Mouse (Mus musculus) forebrain, embryonic 14.5 days (tissue): ENCODE measurements around the gene Slc39a11. TPM values are rescaled to one million over a fixed set of nuclear protein-coding genes. Genes with fewer than 3 reads are reported as not detected.

Experiments
- ATAC-seq: fragments of 200-750 bp; cut with Nextera tagmentation; 2 replicates; pipeline ENCODE4 v1.8.0; 2017; ENCODE audit warnings: mild to moderate bottlenecking, moderate library complexity
- DNase-seq: peaks from one replicate; pipeline ENCODE4 v3.0.0-alpha.2; 2015; ENCODE audit warnings: low spot score
- H3K27ac ChIP-seq: fragments of 300-500 bp; sonication (generic); 2 replicates; pipeline ENCODE4 v1.5.1; 2014; ENCODE audit warnings: low read depth, mild to moderate bottlenecking, control low read depth, low read length, moderate library complexity
- H3K27me3 ChIP-seq: fragments of 300-500 bp; sonication (generic); replicated peaks from 2 replicates; pipeline ENCODE4 v1.6.1; 2014; ENCODE audit warnings: low read length, control low read depth, mixed read lengths; ENCODE audit not compliant: control insufficient read depth, insufficient read depth
- H3K36me3 ChIP-seq: fragments of 300-500 bp; sonication (generic); 2 replicates; pipeline ENCODE4 v1.6.1; 2014; ENCODE audit warnings: low read length, control low read depth; ENCODE audit not compliant: control insufficient read depth, insufficient read depth
- H3K4me1 ChIP-seq: fragments of 300-500 bp; sonication (generic); 2 replicates; pipeline ENCODE4 v1.6.1; 2014; ENCODE audit warnings: antibody characterized with exemption, low read length, control low read depth; ENCODE audit not compliant: control insufficient read depth, insufficient read depth
- H3K4me2 ChIP-seq: fragments of 300-500 bp; sonication (generic); 2 replicates; pipeline ENCODE4 v1.6.1; 2014; ENCODE audit warnings: mild to moderate bottlenecking, control low read depth, low read length
- H3K4me3 ChIP-seq: fragments of 300-500 bp; sonication (generic); 2 replicates; pipeline ENCODE4 v1.5.1; 2014; ENCODE audit warnings: low read depth, low read length, control low read depth
- H3K9ac ChIP-seq: fragments of 300-500 bp; sonication (generic); 2 replicates; pipeline ENCODE4 v1.6.1; 2014; ENCODE audit warnings: mild to moderate bottlenecking, low read length, control low read depth, moderate library complexity
- H3K9me3 ChIP-seq: fragments of 300-500 bp; sonication (generic); replicated peaks from 2 replicates; pipeline ENCODE4 v1.6.1; 2016; ENCODE audit warnings: low read length, control low read depth, mixed read lengths; ENCODE audit not compliant: control insufficient read depth
- WGBS: fragments of 180-500 bp; shearing (Covaris S2); extraction: QIAGEN DNeasy Blood & Tissue Kit; methylation state at CpG from one replicate; pipeline ENCODE4 v1.1.7; 2014; 5-methylcytosine and 5-hydroxymethylcytosine counted together
- polyA plus RNA-seq: library from polyadenylated mRNA; unstranded; fragments of >200 nt; fragmentation: Nextera tagmentation; extraction: Ambion mirVana; gene quantifications from 2 replicates; pipeline ENCODE4 v1.2.1, GENCODE M21; 2014

Gene Slc39a11
- polyA plus RNA-seq, 1 experiment from 2014 or later, result 29.5 TPM

DNA sequence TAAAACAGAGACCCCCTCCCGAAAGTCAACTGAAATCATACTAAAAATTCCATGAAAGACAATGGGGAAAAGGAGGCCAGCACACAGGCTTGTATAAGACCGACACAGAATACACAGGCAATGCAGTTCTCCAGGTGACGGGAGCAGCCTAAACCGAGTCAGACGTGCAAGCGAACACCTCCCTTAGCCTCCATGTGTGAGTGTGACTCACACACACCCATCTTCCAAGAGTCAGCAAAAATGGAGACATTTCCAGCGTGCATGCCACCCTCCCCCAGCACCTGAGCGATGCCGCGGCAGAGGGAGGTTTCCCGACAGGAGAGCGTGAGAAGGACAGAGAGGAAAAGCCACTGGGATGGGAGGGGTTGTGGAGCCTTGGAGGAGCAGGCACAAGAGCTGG, 258.2 kb downstream of the Slc39a11 start:
- peaks cover 34% of the 10 kb centered on the region for H3K4me1 ChIP-seq
- no peak overlapping the region for H3K9ac ChIP-seq
- H3K4me2 ChIP-seq, result no peak overlapping the region
- no peak overlapping the region for H3K27ac ChIP-seq
- 89% methylated on average over 12 of the region's 12 CpGs for WGBS
- no peaks in the 10 kb centered on the region for H3K9me3 ChIP-seq
- H3K27me3 ChIP-seq, result no peaks in the 10 kb centered on the region
- DNase-seq, result no peak
- no peaks in the 10 kb centered on the region for H3K36me3 ChIP-seq
- H3K4me3 ChIP-seq, result no peak overlapping the region
- no peak for ATAC-seq

DNA sequence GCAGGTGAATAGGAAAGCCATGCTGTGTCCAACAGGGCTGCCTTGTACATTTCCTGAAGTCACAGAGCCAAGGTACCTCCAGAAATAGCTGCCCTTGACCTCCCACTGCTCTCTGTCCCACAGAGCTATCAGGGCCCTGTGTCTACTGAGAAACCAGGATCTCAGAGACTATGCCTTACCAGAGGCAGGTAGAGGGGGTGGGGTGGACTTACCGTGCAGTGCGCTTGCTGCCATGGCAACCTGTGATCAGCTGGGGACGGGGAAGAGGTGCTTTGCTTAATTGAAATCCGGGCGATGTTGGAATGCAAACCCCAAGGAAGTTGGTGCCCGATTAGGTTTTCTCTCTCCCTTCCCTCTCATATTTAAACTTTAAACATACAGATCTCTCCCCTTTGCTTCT, 260.2 kb downstream of the Slc39a11 start:
- WGBS, result 15% methylated on average over 6 of the region's 6 CpGs
- Histone ChIP-seq H3K9ac (no peak overlapping the region), H3K4me1 (peaks cover 39% of the 10 kb centered on the region), H3K27me3 (no peaks in the 10 kb centered on the region), H3K4me3 (no peak overlapping the region), H3K4me2 (no peak overlapping the region), H3K36me3 (no peaks in the 10 kb centered on the region), H3K27ac (no peak overlapping the region), H3K9me3 (no peaks in the 10 kb centered on the region)
- peak; percentile 62 for DNase-seq
- ATAC-seq, result peak; percentile 35; the same call in 1 of the 2 replicates

DNA sequence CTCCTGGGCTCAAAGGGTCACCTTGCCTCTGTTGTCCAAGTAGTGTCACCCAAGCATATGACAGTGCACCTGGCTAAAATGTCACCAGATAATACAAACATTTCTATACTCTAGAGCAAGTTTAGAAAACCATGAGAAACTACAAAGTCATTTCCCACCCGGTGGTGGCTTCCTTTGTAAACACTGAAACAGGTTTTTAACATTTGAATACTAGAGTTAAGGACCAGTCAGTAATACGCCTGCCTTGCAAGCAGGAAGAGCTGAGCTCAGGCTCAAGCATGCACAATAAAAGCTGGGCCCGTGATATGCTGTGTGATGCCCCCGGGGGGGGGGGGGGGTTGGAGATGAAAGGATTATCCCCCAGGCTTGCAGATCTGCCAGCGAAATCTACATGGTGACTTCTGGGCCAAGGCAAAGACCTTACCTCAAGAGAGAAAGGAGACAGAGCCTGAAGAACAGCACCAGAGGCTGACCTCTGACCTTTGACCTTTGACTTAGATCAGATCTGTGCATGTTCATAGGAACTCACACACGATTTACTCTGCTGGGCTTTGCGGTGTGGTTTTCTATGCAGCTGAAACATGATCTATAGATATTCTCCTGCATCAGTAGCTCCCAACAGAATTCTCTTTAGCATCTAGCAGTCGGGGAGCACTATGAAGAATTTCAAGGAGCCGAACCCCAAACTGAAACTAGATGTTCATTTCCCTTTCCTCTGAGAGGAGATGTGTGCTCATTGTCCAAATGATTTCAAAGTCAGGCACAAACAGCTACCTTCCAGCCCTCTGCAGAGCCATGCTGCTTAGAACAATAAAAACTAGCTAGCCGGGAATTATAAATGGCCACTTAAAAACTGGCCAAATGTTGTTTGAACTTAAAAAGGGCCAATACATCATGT, 267.0 kb downstream of the Slc39a11 start:
- H3K9ac ChIP-seq, result no peak overlapping the region
- no peaks in the 10 kb centered on the region for H3K36me3 ChIP-seq
- no peak overlapping the region for H3K4me3 ChIP-seq
- no peak overlapping the region for H3K27ac ChIP-seq
- DNase-seq, result no peak
- H3K4me2 ChIP-seq, result no peak overlapping the region
- no peaks in the 10 kb centered on the region for H3K27me3 ChIP-seq
- peaks cover 7% of the 10 kb centered on the region for H3K4me1 ChIP-seq
- 42% methylated on average over 10 of the region's 10 CpGs for WGBS
- H3K9me3 ChIP-seq, result no peaks in the 10 kb centered on the region
- ATAC-seq, result no peak

DNA sequence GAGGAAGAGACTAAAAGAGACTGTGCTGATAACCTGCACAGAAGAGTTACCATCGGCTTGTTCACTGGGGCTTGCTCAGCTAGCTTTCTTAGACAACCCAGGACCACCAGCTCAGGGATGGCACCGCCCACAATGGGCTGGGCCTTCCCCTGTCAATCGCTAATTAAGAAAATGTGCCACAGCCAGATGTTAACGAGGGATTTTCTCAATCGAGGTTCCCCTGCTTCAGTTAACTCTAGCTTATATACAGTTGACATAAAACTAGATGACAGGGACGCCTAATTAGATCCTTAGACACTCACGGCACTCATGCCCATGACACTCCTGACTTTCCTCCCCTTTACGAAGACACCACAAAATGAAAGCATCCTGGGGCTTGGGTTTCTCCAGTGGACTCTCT, 268.3 kb downstream of the Slc39a11 start:
- H3K9me3 ChIP-seq, result no peaks in the 10 kb centered on the region
- ATAC-seq, result no peak
- H3K9ac ChIP-seq, result no peak overlapping the region
- 44% methylated on average over 8 of the region's 8 CpGs for WGBS
- no peaks in the 10 kb centered on the region for H3K36me3 ChIP-seq
- H3K27me3 ChIP-seq, result no peaks in the 10 kb centered on the region
- no peak overlapping the region for H3K4me3 ChIP-seq
- peaks cover 7% of the 10 kb centered on the region for H3K4me1 ChIP-seq
- no peak overlapping the region for H3K27ac ChIP-seq
- DNase-seq, result no peak
- no peak overlapping the region for H3K4me2 ChIP-seq

DNA sequence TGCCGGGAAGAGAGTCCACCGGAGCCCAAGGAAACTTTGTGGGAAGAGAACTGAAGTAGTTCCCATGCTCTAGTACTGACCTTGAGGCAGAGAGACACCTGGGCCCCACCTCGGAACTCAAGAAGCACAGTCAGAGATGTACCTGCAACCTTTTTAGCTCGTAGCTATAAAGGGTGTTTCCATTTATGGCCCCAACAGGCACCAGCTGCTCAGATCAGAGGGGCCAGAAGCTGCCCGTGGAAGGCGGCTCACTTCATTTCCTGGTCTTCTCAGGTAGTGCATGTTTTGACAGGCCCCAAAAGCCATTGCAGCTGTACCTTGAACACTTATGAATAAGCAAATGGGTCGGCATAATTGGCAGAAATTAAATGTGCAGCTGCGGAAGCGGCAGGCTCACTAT, 271.0 kb downstream of the Slc39a11 start:
- DNase-seq (no peak), ATAC-seq (no peak)
- Histone ChIP-seq H3K4me2 (no peak overlapping the region), H3K27ac (no peak overlapping the region), H3K4me3 (no peak overlapping the region), H3K4me1 (no peaks in the 10 kb centered on the region; the same call in 1 of the 2 replicates), H3K36me3 (no peaks in the 10 kb centered on the region), H3K9ac (no peak overlapping the region), H3K9me3 (no peaks in the 10 kb centered on the region), H3K27me3 (no peaks in the 10 kb centered on the region)
- 74% methylated on average over 9 of the region's 9 CpGs for WGBS

DNA sequence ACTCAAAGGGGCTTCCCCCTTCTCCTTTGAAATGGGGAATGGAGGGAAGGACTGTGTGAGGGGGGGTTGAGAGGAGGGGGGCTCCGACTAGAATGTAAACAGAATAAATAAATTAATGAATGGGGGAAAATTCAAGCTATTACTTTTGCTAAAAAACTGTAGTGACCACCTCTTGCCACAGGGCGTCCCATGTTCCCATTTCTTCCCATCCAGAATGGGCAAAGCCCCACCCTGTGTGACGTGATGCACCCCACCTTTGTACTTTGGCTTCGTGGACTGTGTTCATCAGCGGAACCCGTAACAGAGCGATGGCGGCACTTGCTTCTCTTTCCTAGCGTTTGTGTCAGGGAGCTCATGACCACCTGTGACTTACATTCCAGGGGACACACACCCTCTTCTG, 273.8 kb downstream of the Slc39a11 start:
- H3K9me3 ChIP-seq, result no peaks in the 10 kb centered on the region
- H3K9ac ChIP-seq, result no peak overlapping the region
- H3K4me2 ChIP-seq, result no peak overlapping the region
- 86% methylated on average over 9 of the region's 9 CpGs for WGBS
- DNase-seq, result no peak
- H3K36me3 ChIP-seq, result no peaks in the 10 kb centered on the region
- H3K4me3 ChIP-seq, result no peak overlapping the region
- no peaks in the 10 kb centered on the region for H3K27me3 ChIP-seq
- H3K4me1 ChIP-seq, result no peaks in the 10 kb centered on the region; the same call in 1 of the 2 replicates
- ATAC-seq, result no peak
- no peak overlapping the region for H3K27ac ChIP-seq

DNA sequence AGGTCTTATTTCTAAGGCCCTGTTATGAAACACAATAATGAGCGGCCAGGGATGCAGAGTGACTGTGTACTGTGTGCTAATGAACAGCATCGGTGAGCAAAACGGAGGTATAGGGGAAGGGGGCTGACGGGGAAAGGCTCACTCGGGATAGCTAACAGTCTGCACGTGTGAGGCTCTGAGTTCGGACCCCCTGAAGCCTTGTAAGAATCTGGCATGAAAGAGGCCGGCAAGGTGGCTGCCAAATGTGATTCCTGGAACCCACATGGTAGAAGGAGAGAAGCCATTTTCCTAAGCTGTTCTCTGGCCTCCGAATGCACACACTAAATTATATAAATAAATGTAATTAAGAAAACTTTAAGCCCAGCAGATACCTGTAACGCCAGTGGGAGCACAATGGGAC, 276.0 kb downstream of the Slc39a11 start:
- no peak overlapping the region for H3K4me2 ChIP-seq
- ATAC-seq, result no peak
- WGBS, result 60% methylated on average over 10 of the region's 10 CpGs
- H3K27ac ChIP-seq, result peak overlapping the region; percentile 21; the same call in 1 of the 2 replicates
- no peaks in the 10 kb centered on the region for H3K36me3 ChIP-seq
- no peak overlapping the region for H3K4me3 ChIP-seq
- DNase-seq, result no peak
- H3K4me1 ChIP-seq, result no peaks in the 10 kb centered on the region; the same call in 1 of the 2 replicates
- H3K27me3 ChIP-seq, result no peaks in the 10 kb centered on the region
- no peaks in the 10 kb centered on the region for H3K9me3 ChIP-seq
- H3K9ac ChIP-seq, result no peak overlapping the region

DNA sequence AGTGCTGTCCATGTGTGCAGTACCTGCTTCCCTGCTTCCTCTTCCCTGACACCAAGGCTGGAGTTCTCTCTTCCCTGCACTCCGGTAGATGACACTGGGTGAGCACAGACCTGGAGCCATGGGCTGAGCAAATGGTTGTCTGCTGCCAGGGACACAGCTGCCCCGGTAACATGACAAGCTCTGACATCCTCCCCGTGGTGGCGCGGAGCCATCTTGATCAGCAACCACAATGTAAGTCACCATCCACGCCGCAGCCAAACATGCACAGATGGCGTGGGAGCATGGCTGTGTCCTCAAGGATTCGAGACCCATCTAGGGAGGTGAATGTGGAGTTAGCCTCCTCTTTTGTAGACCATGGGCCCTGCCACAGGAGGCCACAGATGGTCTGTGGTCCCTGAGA, 276.5 kb downstream of the Slc39a11 start:
- no peaks in the 10 kb centered on the region; the same call in 1 of the 2 replicates for H3K4me1 ChIP-seq
- ATAC-seq (no peak), DNase-seq (no peak)
- H3K27ac ChIP-seq, result peak overlapping the region; percentile 21; the same call in 1 of the 2 replicates
- H3K4me3 ChIP-seq, result no peak overlapping the region
- H3K36me3 ChIP-seq, result no peaks in the 10 kb centered on the region
- H3K9ac ChIP-seq, result no peak overlapping the region
- 82% methylated on average over 9 of the region's 9 CpGs for WGBS
- H3K27me3 ChIP-seq, result no peaks in the 10 kb centered on the region
- H3K4me2 ChIP-seq, result no peak overlapping the region
- no peaks in the 10 kb centered on the region for H3K9me3 ChIP-seq

DNA sequence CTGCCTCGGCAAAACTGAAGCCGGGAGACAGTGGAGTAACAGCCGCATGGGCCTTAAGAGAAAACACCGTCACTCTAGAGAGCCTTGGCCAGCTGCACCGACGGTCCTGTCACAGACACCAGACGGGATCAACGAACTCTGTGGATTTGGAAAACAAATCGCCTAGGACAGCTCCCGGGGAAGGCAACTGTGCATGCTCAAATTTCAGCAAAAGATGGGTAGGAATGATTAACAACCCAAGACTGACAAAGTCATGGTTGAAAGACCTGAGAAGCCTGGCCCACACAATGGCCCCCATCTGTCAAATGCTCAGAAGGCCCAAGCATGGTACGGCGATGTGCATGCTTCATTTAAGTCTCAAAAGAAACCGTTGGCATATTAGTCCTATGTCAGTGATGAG, 281.8 kb downstream of the Slc39a11 start:
- ATAC-seq, result no peak
- no peak overlapping the region for H3K27ac ChIP-seq
- no peak overlapping the region for H3K4me3 ChIP-seq
- H3K9me3 ChIP-seq, result no peaks in the 10 kb centered on the region
- 0 out of 2 replicates have a peak, but pooled peaks cover 2% of the 10 kb centered on the region for H3K4me1 ChIP-seq
- WGBS, result 55% methylated on average over 13 of the region's 13 CpGs
- DNase-seq, result no peak
- H3K4me2 ChIP-seq, result no peak overlapping the region
- no peaks in the 10 kb centered on the region for H3K27me3 ChIP-seq
- H3K9ac ChIP-seq, result no peak overlapping the region
- H3K36me3 ChIP-seq, result no peaks in the 10 kb centered on the region
